In genomic region chr2:38826189-38826588, GRCm38 (mm10) we compare ENCODE assay signal across 8 mouse cellular contexts.
DNase-seq lines count a peak whose midpoint lies in the region; ATAC-seq and TF ChIP-seq lines count a peak whose summit lies in the region.

No protein-coding gene starts in this region.

- peak overlapping the region; percentile 66 for H3K4me3 ChIP-seq in embryonic facial prominence, embryonic 10.5 days
- no peak overlapping the region for H3K4me3 ChIP-seq in lung, postnatal 0 days (ENCODE audit: low read depth, low read length)

- ATAC-seq in lung, postnatal 0 days, result no peak

- H3K27me3 ChIP-seq in embryonic facial prominence, embryonic 10.5 days (replicated peaks; ENCODE audit: low read depth, poor library complexity, severe bottlenecking), result no peaks in the 10 kb centered on the region
- no peaks in the 10 kb centered on the region for H3K27me3 ChIP-seq in lung, postnatal 0 days (replicated peaks; ENCODE audit: insufficient read depth, low read length)

- H3K9me3 ChIP-seq in embryonic facial prominence, embryonic 10.5 days, result no peaks in the 10 kb centered on the region
- no peaks in the 10 kb centered on the region for H3K9me3 ChIP-seq in lung, postnatal 0 days (ENCODE audit: low read length)

- no peak for TF ChIP-seq EP300 in lung, postnatal 0 days (IDR thresholded peaks at IDR 0.05)

- no peak overlapping the region for H3K27ac ChIP-seq in embryonic facial prominence, embryonic 10.5 days (replicated peaks)
- no peak overlapping the region for H3K27ac ChIP-seq in lung, postnatal 0 days (ENCODE audit: low read length)

- H3K9ac ChIP-seq in lung, postnatal 0 days (replicated peaks; ENCODE audit: low read depth), result no peak overlapping the region

- no peak overlapping the region for H3K4me2 ChIP-seq in lung, postnatal 0 days (replicated peaks; ENCODE audit: low read depth, low read length)

- DNase-seq in cerebellum, adult 9-10 months, result peak; percentile 12
- DNase-seq in cerebellum, adult 11-12 months, result no peak
- DNase-seq in 3134 (ENCODE audit: extremely low read depth, insufficient read length, low spot score), result peak; percentile 23
- no peak for DNase-seq in embryonic facial prominence, embryonic 10.5 days (ENCODE audit: low spot score)
- peak; percentile 11 for DNase-seq in lung, postnatal 0 days (ENCODE audit: low spot score)
- DNase-seq in urinary bladder, adult 2 months (ENCODE audit: low spot score), result no peak
- no peak for DNase-seq in cerebellum, postnatal 4 days (ENCODE audit: low spot score in 2 of 2)
- no peak for DNase-seq in ovary, postnatal 14 days (ENCODE audit: low spot score)

- TF ChIP-seq CTCF in lung, postnatal 0 days (IDR thresholded peaks at IDR 0.05), result no peak

- H3K36me3 ChIP-seq in embryonic facial prominence, embryonic 10.5 days (replicated peaks), result peaks cover 25% of the 10 kb centered on the region
- no peaks in the 10 kb centered on the region for H3K36me3 ChIP-seq in lung, postnatal 0 days (ENCODE audit: insufficient read depth, low read length)

- peaks cover 25% of the 10 kb centered on the region for H3K4me1 ChIP-seq in embryonic facial prominence, embryonic 10.5 days
- no peaks in the 10 kb centered on the region for H3K4me1 ChIP-seq in lung, postnatal 0 days (ENCODE audit: insufficient read depth, low read depth, low read length)

Comparison
In these comparisons a context has a peak if more than half of its experiments do, and no peak if none do; other contexts are left out.
1. DNase-seq: peak in cerebellum, adult 9-10 months (single experiment), 3134 (single experiment) and lung, postnatal 0 days (single experiment); none in cerebellum, adult 11-12 months (single experiment), embryonic facial prominence, embryonic 10.5 days (single experiment), urinary bladder, adult 2 months (single experiment), cerebellum, postnatal 4 days (0 of 2) and ovary, postnatal 14 days (single experiment).